Mouse (Mus musculus): ENCODE results near the gene Pnma1.

Gene Pnma1

GRCm38 (mm10) chr12:84178052-84178451 lies 29.8 kb upstream of the Pnma1 start:
- no peak for DNase-seq

DNA sequence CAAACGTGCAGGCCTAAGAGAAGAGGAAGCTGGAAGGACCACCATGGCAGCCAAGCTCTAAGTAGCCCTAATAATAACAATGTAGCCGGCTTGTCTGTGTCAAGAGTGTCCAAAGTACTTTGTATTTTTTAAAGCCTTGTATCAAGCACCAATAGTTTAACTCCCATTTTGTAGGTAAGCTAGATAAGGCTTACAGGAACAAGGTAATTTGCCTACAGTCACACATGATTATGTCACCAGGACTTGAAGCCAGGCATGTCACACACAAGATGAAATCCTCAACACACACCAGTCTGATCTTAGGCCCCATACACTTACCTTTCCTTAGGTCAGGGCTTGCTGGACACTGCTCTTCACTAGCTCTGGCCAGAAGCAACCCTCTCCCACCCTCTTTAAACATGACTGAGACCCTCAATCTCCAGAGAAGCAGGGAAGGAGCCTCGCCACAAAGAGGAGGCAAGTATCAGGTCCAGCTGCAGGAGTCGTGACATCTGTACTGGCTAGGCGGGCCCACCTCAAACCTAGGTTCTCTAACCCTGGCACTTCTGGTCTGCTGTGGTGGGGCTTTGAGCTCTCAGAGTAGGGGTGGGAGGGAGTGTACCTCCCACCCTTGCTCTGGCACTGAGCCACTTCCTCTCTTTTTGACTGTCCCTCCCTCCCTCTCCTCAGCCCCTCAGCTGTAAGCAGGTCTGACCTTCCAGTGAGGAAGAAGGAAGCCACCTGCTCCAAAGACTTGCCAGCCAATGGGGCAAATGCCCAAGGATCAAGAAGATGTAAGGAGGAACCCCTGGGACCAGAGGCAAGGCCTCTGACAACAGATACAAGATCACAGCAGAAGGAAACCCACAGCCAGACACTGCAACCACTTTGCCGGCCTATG lies 28.8 kb upstream of the Pnma1 start:
- no peak for DNase-seq

- peak; percentile 37 for DNase-seq
Measured at GRCm38 (mm10) chr12:84176126-84176769, 28.0 kb upstream of the Pnma1 start.

GRCm38 (mm10) chr12:84175659-84176061 lies 27.4 kb upstream of the Pnma1 start:
- peak; percentile 95 for DNase-seq

- peak; percentile 97 for DNase-seq
Measured at GRCm38 (mm10) chr12:84174871-84175270, 26.6 kb upstream of the Pnma1 start.

DNA sequence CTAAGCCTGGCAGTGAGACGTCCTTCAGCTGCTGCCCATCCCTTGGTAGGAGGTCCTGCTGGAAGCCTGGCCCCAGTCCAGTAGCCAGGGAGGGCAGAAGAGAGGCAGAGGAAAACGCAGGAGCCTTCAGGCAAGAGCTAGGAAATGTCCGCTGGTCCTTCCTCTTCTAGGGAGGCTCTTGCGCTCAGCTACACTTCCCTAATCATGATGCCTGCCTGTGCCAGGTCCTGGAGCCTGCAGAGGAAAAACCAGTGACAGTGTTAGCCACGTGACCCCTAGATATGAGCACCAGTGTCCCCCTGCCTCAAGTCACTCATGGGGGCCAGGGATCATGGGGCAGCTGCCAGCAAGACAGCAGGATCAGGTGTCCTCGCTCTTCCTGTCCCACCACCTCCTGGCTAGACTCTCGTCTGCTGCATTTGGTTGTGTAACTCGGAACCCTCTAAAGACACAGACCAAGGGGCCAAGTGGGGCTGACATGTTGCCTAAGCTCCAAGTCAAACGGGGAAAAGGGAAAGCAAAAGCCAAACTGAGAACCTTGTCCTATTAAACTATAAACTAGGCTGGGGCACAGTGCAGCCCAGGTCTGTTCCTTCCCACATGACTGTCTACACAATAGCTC lies 26.0 kb upstream of the Pnma1 start:
- peak; percentile 67 for DNase-seq

DNA sequence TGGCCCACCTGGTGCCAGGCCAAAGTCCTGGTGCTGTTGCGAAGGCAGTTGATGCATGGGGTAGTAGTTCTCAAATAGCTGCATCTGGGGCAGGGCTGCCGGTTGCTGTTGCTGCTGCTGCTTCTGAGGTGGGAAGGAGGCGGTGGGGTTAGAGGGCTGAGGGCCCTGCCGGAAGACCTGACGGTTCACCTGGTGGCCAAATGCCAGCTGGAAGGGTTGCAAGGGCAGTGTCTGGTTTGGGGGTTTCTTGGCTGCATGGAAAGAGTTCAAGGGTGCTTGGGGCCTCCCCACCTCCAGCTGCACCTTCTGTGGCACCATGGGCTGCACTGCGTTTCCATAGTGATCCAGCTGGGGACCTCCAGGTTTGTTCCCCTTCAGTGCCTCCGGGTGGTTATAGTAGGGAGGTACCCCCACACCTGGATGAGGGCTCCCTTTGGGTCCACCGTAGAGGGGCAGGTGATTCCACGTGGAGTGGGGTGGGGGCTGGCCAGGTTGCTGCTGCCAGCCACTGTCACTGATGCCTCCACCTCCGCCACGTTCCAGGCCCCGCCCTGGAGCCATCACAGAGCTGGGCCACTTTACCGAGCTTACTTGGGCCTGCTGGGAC lies 25.1 kb upstream of the Pnma1 start:
- no peak for DNase-seq

GRCm38 (mm10) chr12:84172862-84173261 lies 24.6 kb upstream of the Pnma1 start:
- no peak for DNase-seq

DNA sequence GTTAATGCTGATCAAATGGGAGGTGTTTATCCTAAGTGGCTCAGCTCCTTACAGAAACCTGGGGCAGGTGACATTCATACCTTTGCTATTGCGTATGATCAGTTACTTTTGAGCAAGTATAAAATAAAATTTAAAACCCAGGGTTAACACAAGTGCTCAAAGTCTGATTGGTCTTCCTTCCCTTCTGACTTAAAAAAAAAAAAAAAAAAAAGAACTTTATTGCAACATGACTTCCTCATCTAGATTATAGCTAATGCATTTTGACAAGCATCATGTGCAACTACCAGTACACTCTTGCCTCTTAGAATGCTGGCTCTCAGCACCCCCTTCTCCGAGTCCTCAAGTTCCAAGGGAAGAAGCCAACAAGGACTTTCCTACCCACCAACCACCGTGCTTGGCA lies 23.9 kb upstream of the Pnma1 start:
- DNase-seq = no peak

- no peak for DNase-seq
Measured at GRCm38 (mm10) chr12:84170610-84171009, 22.3 kb upstream of the Pnma1 start.

DNA sequence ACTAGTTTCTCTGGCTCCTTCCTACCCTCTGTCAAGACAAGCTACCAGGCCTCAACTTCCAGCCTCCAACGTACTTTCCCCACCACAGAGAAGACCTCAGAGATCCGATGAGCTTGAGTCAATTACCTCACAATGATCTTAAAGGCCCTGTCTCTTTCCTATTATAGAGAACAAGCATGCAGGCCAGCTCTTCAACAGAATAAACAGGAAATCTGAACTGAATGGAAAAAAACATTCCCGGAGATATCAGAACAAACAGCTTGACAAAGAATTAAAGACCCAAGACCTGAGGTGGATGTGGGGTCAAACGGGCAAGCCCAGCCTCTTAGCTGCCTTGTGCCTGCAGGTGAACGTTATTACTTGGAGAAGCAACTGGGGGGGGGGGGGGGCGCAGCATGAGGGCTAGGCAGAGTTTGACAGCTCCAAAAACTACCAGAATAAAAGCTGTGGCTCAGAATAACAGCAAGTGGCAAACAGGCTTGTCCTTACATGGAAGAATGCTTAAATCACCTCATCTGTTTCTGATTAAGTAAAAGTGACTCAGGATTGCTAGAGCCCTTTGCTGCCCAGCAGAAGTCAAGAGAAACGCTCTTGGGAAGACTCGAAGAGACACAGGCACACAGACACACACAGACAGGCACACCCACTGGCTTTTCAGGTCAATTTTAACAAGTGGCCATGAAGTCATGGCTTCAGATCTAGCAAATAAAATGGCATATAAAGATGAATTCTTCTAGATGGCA lies 17.5 kb upstream of the Pnma1 start:
- peak; percentile 60 for DNase-seq

DNA sequence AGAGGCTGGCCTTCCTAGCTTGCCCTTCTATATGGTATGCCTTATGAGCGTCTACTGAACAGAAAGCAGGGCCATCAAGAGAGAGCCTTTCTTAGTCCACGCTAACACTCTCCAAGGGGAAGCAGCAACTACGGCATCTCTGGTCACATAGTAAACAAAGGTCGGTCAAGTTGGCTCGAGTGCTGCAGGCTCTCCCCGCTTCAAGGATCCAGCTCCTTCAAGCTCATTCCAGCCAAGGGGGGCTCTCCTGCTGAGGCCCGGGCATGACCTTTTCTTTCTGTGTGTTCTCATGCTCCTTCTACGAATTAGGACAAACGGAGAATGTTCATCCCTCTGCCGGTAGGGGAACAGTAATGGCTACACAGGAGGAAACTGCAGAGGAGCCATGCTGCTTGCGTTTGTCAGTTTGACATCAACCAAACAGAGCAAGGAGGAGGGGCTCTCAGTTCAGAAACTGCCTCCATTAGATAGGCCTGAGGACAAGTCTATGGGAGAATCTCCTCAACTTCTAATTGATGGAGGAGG lies 15.4 kb upstream of the Pnma1 start:
- DNase-seq = no peak

DNA sequence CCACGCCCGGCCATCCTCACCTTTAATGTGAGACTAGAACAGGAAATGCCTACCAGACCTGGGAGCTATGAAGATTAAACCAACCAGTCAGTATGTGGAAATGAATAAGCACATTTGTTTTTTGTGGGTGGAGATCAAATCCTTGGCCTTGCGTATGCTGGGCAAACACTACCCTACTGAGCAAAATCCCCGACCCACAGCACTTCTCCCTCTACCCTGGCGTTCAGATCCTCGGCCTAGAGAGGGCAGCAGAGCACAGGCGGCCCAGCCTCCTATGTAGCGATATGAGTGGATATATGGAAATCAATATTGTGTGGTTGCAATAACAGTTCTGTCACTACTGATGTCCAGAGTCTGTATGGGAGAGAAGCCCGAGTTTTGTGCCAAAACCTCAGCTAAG lies 14.8 kb upstream of the Pnma1 start:
- peak; percentile 77 for DNase-seq

DNA sequence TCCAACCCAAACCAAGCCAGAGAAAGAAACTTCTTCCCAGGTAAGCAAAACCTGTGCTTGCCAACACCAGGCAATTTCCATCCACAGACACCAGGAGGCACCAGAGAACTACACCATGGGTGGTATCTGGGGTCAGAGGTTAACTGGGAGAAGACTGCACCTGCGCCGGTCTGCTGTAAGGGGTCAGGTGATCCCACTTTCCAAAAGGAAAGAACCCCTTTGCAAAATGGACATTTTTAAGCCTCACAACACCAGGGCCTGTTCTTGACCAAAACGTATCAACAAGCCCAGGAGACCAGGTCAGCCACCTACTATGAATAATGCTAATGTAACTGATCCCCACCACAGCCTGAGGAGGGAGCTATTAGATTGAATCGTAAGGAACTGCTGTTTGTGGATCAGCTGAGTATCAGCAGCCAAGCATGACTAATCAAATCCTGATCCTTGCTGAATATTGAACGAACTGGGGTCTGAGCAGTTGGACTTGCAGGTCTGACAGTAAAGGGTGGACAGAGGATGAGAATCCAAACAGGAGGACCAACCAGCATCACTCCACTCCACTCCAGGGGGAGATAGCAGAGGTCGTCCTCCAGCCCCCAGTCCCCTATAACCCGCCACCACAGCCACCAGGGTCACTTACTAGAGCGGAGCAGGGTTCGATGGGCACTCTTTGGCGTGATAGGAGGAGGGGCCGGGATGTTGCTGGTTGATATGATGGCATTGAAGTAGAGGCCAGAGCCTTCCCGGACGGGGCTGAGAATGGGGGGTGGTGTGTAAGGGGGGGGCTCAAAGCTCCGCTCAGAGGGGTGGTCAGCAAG lies 13.5 kb upstream of the Pnma1 start:
- peak; percentile 51 for DNase-seq

DNA sequence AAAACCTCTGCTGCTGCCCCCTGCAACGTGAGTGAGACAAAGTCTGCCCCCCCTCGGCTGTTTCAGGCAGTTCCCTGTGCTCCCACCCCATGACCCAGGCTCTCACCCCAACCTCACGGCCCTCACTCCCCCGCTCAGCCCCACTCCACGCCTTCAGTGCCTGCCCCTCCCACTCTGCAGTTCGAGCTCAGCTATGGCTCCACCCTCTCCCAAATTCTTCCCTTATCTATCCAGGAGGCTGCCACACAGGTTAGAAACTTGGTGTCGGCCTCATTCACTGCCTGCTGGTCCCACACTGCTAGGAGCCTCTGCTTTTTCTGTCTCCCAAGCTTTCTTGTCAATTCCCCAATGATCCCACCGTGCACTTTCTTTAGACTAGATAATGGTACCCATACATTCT lies 12.8 kb upstream of the Pnma1 start:
- peak; percentile 56 for DNase-seq

- DNase-seq = no peak
Measured at GRCm38 (mm10) chr12:84160491-84160890, 12.2 kb upstream of the Pnma1 start.

DNA sequence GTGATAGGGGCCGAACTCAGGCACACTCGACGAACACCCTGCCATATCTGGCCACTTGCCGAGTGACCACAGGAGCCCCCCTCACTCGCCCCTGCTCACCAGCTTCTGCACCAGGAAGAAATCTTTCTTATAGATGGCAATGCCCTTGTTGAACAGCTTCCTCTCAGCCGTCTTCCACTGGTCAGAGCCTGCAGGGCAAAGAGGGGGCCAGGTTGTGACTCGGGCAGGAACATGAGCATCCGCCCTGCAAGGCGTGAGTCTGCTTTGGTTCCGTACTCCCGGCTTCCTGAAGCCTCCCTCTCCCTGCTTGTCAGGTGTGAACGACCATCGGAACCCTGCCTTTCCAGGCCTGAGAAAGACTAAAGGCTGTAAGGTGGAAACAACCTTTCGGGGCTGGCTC lies 9.9 kb upstream of the Pnma1 start:
- no peak for DNase-seq

DNA sequence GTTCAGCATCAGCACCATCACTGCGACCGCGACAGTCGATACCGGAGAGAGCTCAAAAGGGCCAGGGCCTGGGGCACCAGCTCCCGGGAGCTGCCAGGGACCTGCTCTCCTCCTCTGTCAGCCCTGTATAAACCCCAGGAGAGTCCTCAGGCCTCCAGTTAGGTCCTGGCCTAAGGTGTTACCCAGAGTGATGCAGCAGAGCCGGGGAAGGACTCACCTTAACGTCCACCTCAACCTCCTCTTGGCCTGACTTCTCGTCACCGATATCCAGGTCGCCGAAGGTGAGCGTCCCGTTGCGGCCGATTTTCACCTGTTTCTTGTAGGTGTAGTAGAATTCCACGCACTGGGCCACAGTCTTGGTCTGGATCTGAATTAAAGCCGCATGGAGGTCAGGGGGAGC lies 7.9 kb upstream of the Pnma1 start:
- DNase-seq = no peak

DNA sequence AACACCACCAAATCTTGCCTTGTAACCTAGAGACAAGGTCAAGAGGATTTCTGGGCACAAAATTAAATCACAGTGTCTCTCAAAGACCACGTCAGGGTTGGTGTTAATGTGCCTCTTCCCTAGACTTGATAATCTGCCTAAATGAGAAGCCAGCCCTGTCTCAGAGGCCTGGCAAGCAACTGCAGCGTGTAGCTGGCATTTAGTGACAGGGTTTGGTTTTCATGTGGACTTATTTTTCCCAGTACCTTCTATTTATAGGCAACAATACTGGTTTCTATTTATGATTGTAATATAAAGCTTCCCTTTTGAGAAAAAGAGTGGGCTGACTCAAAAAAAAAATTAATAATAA lies 7.2 kb upstream of the Pnma1 start:
- DNase-seq = no peak

GRCm38 (mm10) chr12:84154786-84155522 lies 6.7 kb upstream of the Pnma1 start:
- DNase-seq = peak; percentile 90

DNA sequence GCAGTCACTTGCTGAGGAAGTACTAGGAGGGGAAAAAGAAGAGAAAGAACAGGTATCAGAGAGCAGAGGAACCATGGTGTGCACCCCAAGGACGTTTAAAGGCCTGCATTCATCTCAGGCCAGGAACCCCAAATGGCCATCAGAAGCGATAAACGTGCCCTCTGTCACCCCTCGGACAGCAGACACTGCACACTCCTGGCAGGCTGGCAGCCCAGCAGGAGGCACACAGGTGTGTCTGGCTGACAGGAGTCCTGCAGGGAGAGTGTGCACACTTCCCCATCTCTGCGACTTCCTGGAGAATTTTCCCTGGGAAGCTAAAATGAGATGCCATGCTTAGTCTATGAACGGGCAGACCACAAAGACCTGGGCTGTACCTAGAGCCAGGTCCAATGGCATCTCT lies 5.1 kb upstream of the Pnma1 start:
- DNase-seq = no peak
